Mouse (Mus musculus) MEL (cell line): ENCODE results near the gene Gm13697.
"Not testable (repeated sequence)": the region's sequence is repeated elsewhere in the genome, so short reads cannot be mapped to it uniquely, and the experiment has no call there.

Experiments used
- GABPA ChIP-seq: IDR thresholded peaks from 2 replicates; pipeline ENCODE4 v1.6.1; 2012; ENCODE audit warnings: low read depth, mild to moderate bottlenecking, inconsistent platforms, low read length, improper control_type of control experiment, moderate library complexity
- POLR2A ChIP-seq, 2 experiments: IDR thresholded peaks; 2 replicates each; pipeline ENCODE4 v1.6.1; 2011 to 2012; ENCODE audit warnings: low read length in 2 of 2, mild to moderate bottlenecking in 2 of 2, control low read depth in 1 of 2, improper control_type of control experiment in 1 of 2, low read depth in 1 of 2, moderate library complexity in 1 of 2; ENCODE audit not compliant: control insufficient read depth in 1 of 2, insufficient read depth in 1 of 2, poor library complexity in 1 of 2
- USF2 ChIP-seq, 2 experiments: IDR thresholded peaks; 2 replicates each; pipeline ENCODE4 v1.6.1; 2011 to 2012; ENCODE audit warnings: improper control_type of control experiment in 2 of 2, low read length in 2 of 2, borderline replicate concordance in 1 of 2, inconsistent platforms in 1 of 2, low read depth in 1 of 2, mild to moderate bottlenecking in 1 of 2; ENCODE audit not compliant: insufficient read depth in 1 of 2

DNA sequence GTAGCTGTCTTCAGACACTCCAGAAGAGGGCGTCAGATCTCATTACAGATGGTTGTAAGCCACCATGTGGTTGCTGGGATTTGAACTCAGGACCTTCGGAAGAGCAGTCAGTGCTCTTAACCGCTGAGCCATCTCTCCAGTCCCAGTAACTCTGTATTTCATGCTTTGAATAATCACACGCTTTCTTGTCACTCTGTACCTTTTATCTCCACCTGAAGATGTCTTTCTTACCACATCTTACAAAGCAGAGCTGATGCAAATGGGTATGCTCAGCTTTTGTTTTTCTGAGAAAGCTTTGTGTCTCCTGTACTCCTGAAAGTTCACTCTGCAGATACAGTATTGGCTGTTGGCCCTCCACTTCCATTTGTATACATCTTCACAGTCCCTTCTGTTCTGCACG lies 31.7 kb downstream of the Gm13697 start:
- not testable (repeated sequence) for TF ChIP-seq GABPA; POLR2A (IDR thresholded peaks at IDR 0.05; ENCODE audit: control insufficient read depth in 1 of 2, insufficient read depth in 1 of 2, low read depth in 1 of 2, low read length in 2 of 2, poor library complexity in 1 of 2); USF2 (IDR thresholded peaks at IDR 0.05; ENCODE audit: borderline replicate concordance in 1 of 2, insufficient read depth in 1 of 2, low read depth in 1 of 2, low read length in 2 of 2)
